Mouse (Mus musculus) limb, embryonic 14.5 days (tissue): ENCODE data around the gene Acot3. TPM values are rescaled to one million over a fixed set of nuclear protein-coding genes. Genes with fewer than 3 reads are reported as not detected.
"Not testable (repeated sequence)": the region's sequence is repeated elsewhere in the genome, so short reads cannot be mapped to it uniquely, and the experiment has no call there.

Source experiments
- ATAC-seq: fragments of 200-750 bp; cut with Nextera tagmentation; 2 replicates; pipeline ENCODE4 v1.8.0; 2017; ENCODE audit warnings: low read depth, moderate number of reproducible peaks, moderate TSS enrichment; ENCODE audit not compliant: low FRiP score
- DNase-seq: peaks from one replicate; pipeline ENCODE4 v3.0.0-alpha.2; 2015; ENCODE audit warnings: low spot score
- H3K27ac ChIP-seq: fragments of 300-500 bp; sonication (generic); replicated peaks from 2 replicates; pipeline ENCODE4 v1.5.1; 2014; ENCODE audit warnings: low read depth, mild to moderate bottlenecking, low read length, moderate library complexity, mixed read lengths
- H3K27me3 ChIP-seq: fragments of 300-500 bp; sonication (generic); 2 replicates; pipeline ENCODE4 v1.6.1; 2014; ENCODE audit warnings: low read length, mixed read lengths; ENCODE audit not compliant: control insufficient read depth, insufficient read depth
- H3K36me3 ChIP-seq: fragments of 300-500 bp; sonication (generic); 2 replicates; pipeline ENCODE4 v1.6.1; 2014; ENCODE audit warnings: mild to moderate bottlenecking, low read length, moderate library complexity, mixed read lengths; ENCODE audit not compliant: control insufficient read depth, insufficient read depth
- H3K4me1 ChIP-seq: fragments of 300-500 bp; sonication (generic); 2 replicates; pipeline ENCODE4 v1.6.1; 2014; ENCODE audit warnings: antibody characterized with exemption, low read length, mixed read lengths; ENCODE audit not compliant: control insufficient read depth, insufficient read depth
- H3K4me2 ChIP-seq: fragments of 300-500 bp; sonication (generic); replicated peaks from 2 replicates; pipeline ENCODE4 v1.6.1; 2014; ENCODE audit warnings: low read depth, mild to moderate bottlenecking, low read length, moderate library complexity; ENCODE audit not compliant: severe bottlenecking
- H3K4me3 ChIP-seq: fragments of 300-500 bp; sonication (generic); replicated peaks from 2 replicates; pipeline ENCODE4 v1.5.1; 2014; ENCODE audit warnings: low read length
- H3K9ac ChIP-seq: fragments of 300-500 bp; sonication (generic); 2 replicates; pipeline ENCODE4 v1.6.1; 2014; ENCODE audit warnings: mild to moderate bottlenecking, low read depth, low read length, moderate library complexity; ENCODE audit not compliant: severe bottlenecking
- H3K9me3 ChIP-seq: fragments of 300-500 bp; sonication (generic); 2 replicates; pipeline ENCODE4 v1.6.1; 2016; ENCODE audit warnings: low read length; ENCODE audit not compliant: control insufficient read depth
- POLR2A ChIP-seq: fragments of 200-500 bp; IDR thresholded peaks from 2 replicates; pipeline ENCODE4 v1.8.0; 2012; ENCODE audit warnings: inconsistent platforms, mild to moderate bottlenecking, moderate library complexity, borderline replicate concordance; ENCODE audit not compliant: insufficient read depth, insufficient read length; ENCODE audit errors: extremely low read depth
- WGBS: fragments of 180-500 bp; shearing (Covaris S2); extraction: QIAGEN DNeasy Blood & Tissue Kit; methylation state at CpG from one replicate; pipeline ENCODE4 v1.1.7; 2014; 5-methylcytosine and 5-hydroxymethylcytosine counted together
- polyA plus RNA-seq, 2 experiments: library from polyadenylated mRNA; depleted of rRNA in 1 of 2; stranded (reverse) in 1 of 2; unstranded in 1 of 2; fragments of >200 nt; fragmentation: Nextera tagmentation in 1 of 2; extraction: Ambion mirVana in 1 of 2; gene quantifications; 2 replicates each; pipeline versions ENCODE4 v1.2.1 to v1.2.3; 2012 to 2014

Gene Acot3
- polyA plus RNA-seq, 2 experiments: 0.01 TPM; not detected in 1

- ATAC-seq (no peak), DNase-seq (no peak)
- Histone ChIP-seq H3K9ac (no peak overlapping the region), H3K9me3 (peaks cover 5% of the 10 kb centered on the region; the same call in 1 of the 2 replicates), H3K4me3 (no peak overlapping the region), H3K27ac (no peak overlapping the region), H3K27me3 (no peaks in the 10 kb centered on the region), H3K36me3 (no peaks in the 10 kb centered on the region), H3K4me2 (no peak overlapping the region), H3K4me1 (no peaks in the 10 kb centered on the region)
- WGBS: 59% methylated on average over 2 of the region's 2 CpGs
- TF ChIP-seq POLR2A: no peak
These were observed 7.9 kb upstream of the Acot3 start for GRCm38 (mm10) chr12:84044045-84044444.

GRCm38 (mm10) chr12:84046906-84047305 lies 5.0 kb upstream of the Acot3 start:
- Histone ChIP-seq H3K9ac (no peak overlapping the region), H3K4me1 (no peaks in the 10 kb centered on the region), H3K27me3 (no peaks in the 10 kb centered on the region), H3K4me3 (no peak overlapping the region), H3K36me3 (no peaks in the 10 kb centered on the region), H3K27ac (no peak overlapping the region), H3K9me3 (0 out of 2 replicates have a peak, but pooled peaks cover 5% of the 10 kb centered on the region), H3K4me2 (no peak overlapping the region)
- TF ChIP-seq POLR2A: no peak
- WGBS: 96% methylated on average over 1 of the region's 1 CpGs
- DNase-seq (no peak), ATAC-seq (no peak)

GRCm38 (mm10) chr12:84050744-84051143 lies 1.2 kb upstream of the Acot3 start:
- H3K27ac ChIP-seq, ATAC-seq, H3K27me3 ChIP-seq, H3K4me2 ChIP-seq, H3K4me1 ChIP-seq, H3K9ac ChIP-seq, H3K4me3 ChIP-seq, H3K9me3 ChIP-seq, DNase-seq, H3K36me3 ChIP-seq: not testable (repeated sequence)
- 80% methylated on average over 5 of the region's 5 CpGs for WGBS

- TF ChIP-seq POLR2A: no peak
- H3K4me2 ChIP-seq: no peak overlapping the region
- peaks cover 5% of the 10 kb centered on the region; the same call in 1 of the 2 replicates for H3K4me1 ChIP-seq
- H3K9ac ChIP-seq: no peak overlapping the region
- H3K36me3 ChIP-seq: no peaks in the 10 kb centered on the region
- H3K4me3 ChIP-seq: no peak overlapping the region
- H3K27ac ChIP-seq: no peak overlapping the region
- no peak for ATAC-seq
- WGBS: 92% methylated on average over 7 of the region's 7 CpGs
- no peak for DNase-seq
- 0 out of 2 replicates have a peak, but pooled peaks cover 5% of the 10 kb centered on the region for H3K9me3 ChIP-seq
- no peaks in the 10 kb centered on the region for H3K27me3 ChIP-seq
These were observed 665 bp downstream of the Acot3 start for GRCm38 (mm10) chr12:84052609-84053008.

GRCm38 (mm10) chr12:84053173-84053572 lies 1.2 kb downstream of the Acot3 start:
- no peak for ATAC-seq
- Histone ChIP-seq H3K4me3 (peak overlapping the region; percentile 45), H3K4me1 (peaks cover 5% of the 10 kb centered on the region; the same call in 1 of the 2 replicates), H3K9ac (peak overlapping the region; percentile 50; the same call in 1 of the 2 replicates), H3K27me3 (no peaks in the 10 kb centered on the region), H3K4me2 (peak overlapping the region; percentile 82), H3K9me3 (0 out of 2 replicates have a peak, but pooled peaks cover 2% of the 10 kb centered on the region), H3K36me3 (no peaks in the 10 kb centered on the region), H3K27ac (no peak overlapping the region)
- no peak for DNase-seq
- no peak for TF ChIP-seq POLR2A
- 16% methylated on average over 16 of the region's 16 CpGs for WGBS
